Mouse (Mus musculus) limb, embryonic 14.5 days (tissue): Measurements from ENCODE around the gene Agbl1. TPM values are rescaled to one million over a fixed set of nuclear protein-coding genes. Genes with fewer than 3 reads are reported as not detected.
A peak's percentile ranks its signal among the peaks of the same experiment; 100 is the strongest.

Source experiments
- ATAC-seq: fragments of 200-750 bp; cut with Nextera tagmentation; 2 replicates; pipeline ENCODE4 v1.8.0; 2017; ENCODE audit warnings: low read depth, moderate number of reproducible peaks, moderate TSS enrichment; ENCODE audit not compliant: low FRiP score
- DNase-seq: peaks from one replicate; pipeline ENCODE4 v3.0.0-alpha.2; 2015; ENCODE audit warnings: low spot score
- H3K27ac ChIP-seq: fragments of 300-500 bp; sonication (generic); replicated peaks from 2 replicates; pipeline ENCODE4 v1.5.1; 2014; ENCODE audit warnings: low read depth, mild to moderate bottlenecking, low read length, moderate library complexity, mixed read lengths
- H3K27me3 ChIP-seq: fragments of 300-500 bp; sonication (generic); 2 replicates; pipeline ENCODE4 v1.6.1; 2014; ENCODE audit warnings: low read length, mixed read lengths; ENCODE audit not compliant: control insufficient read depth, insufficient read depth
- H3K36me3 ChIP-seq: fragments of 300-500 bp; sonication (generic); 2 replicates; pipeline ENCODE4 v1.6.1; 2014; ENCODE audit warnings: mild to moderate bottlenecking, low read length, moderate library complexity, mixed read lengths; ENCODE audit not compliant: control insufficient read depth, insufficient read depth
- H3K4me1 ChIP-seq: fragments of 300-500 bp; sonication (generic); 2 replicates; pipeline ENCODE4 v1.6.1; 2014; ENCODE audit warnings: antibody characterized with exemption, low read length, mixed read lengths; ENCODE audit not compliant: control insufficient read depth, insufficient read depth
- H3K4me2 ChIP-seq: fragments of 300-500 bp; sonication (generic); replicated peaks from 2 replicates; pipeline ENCODE4 v1.6.1; 2014; ENCODE audit warnings: low read depth, mild to moderate bottlenecking, low read length, moderate library complexity; ENCODE audit not compliant: severe bottlenecking
- H3K4me3 ChIP-seq: fragments of 300-500 bp; sonication (generic); replicated peaks from 2 replicates; pipeline ENCODE4 v1.5.1; 2014; ENCODE audit warnings: low read length
- H3K9ac ChIP-seq: fragments of 300-500 bp; sonication (generic); 2 replicates; pipeline ENCODE4 v1.6.1; 2014; ENCODE audit warnings: mild to moderate bottlenecking, low read depth, low read length, moderate library complexity; ENCODE audit not compliant: severe bottlenecking
- H3K9me3 ChIP-seq: fragments of 300-500 bp; sonication (generic); 2 replicates; pipeline ENCODE4 v1.6.1; 2016; ENCODE audit warnings: low read length; ENCODE audit not compliant: control insufficient read depth
- POLR2A ChIP-seq: fragments of 200-500 bp; IDR thresholded peaks from 2 replicates; pipeline ENCODE4 v1.8.0; 2012; ENCODE audit warnings: inconsistent platforms, mild to moderate bottlenecking, moderate library complexity, borderline replicate concordance; ENCODE audit not compliant: insufficient read depth, insufficient read length; ENCODE audit errors: extremely low read depth
- WGBS: fragments of 180-500 bp; shearing (Covaris S2); extraction: QIAGEN DNeasy Blood & Tissue Kit; methylation state at CpG from one replicate; pipeline ENCODE4 v1.1.7; 2014; 5-methylcytosine and 5-hydroxymethylcytosine counted together
- polyA plus RNA-seq, 2 experiments: library from polyadenylated mRNA; depleted of rRNA in 1 of 2; stranded (reverse) in 1 of 2; unstranded in 1 of 2; fragments of >200 nt; fragmentation: Nextera tagmentation in 1 of 2; extraction: Ambion mirVana in 1 of 2; gene quantifications; 2 replicates each; pipeline versions ENCODE4 v1.2.1 to v1.2.3; 2012 to 2014

Gene Agbl1
- polyA plus RNA-seq, 2 experiments = 0.14 to 0.15 TPM

- Histone ChIP-seq H3K27me3 (no peaks in the 10 kb centered on the region), H3K4me3 (no peak overlapping the region), H3K4me2 (no peak overlapping the region), H3K27ac (no peak overlapping the region), H3K36me3 (no peaks in the 10 kb centered on the region), H3K4me1 (no peaks in the 10 kb centered on the region), H3K9me3 (no peaks in the 10 kb centered on the region), H3K9ac (no peak overlapping the region)
- 69% methylated on average over 2 of the region's 2 CpGs for WGBS
- no peak for TF ChIP-seq POLR2A
- DNase-seq = no peak
- ATAC-seq = no peak
Measured at GRCm38 (mm10) chr7:76820571-76820970, 590.9 kb downstream of the Agbl1 start.

GRCm38 (mm10) chr7:76842146-76842545 lies 612.5 kb downstream of the Agbl1 start:
- Histone ChIP-seq H3K9ac (no peak overlapping the region), H3K36me3 (no peaks in the 10 kb centered on the region), H3K4me2 (no peak overlapping the region), H3K4me1 (no peaks in the 10 kb centered on the region), H3K27ac (no peak overlapping the region), H3K4me3 (no peak overlapping the region), H3K27me3 (no peaks in the 10 kb centered on the region), H3K9me3 (no peaks in the 10 kb centered on the region)
- DNase-seq = no peak
- no peak for ATAC-seq
- WGBS = 93% methylated on average over 3 of the region's 3 CpGs
- no peak for TF ChIP-seq POLR2A

GRCm38 (mm10) chr7:76889416-76890209 lies 659.9 kb downstream of the Agbl1 start:
- ATAC-seq = no peak
- no peak for TF ChIP-seq POLR2A
- peak overlapping the region; percentile 19; the same call in 1 of the 2 replicates for H3K4me2 ChIP-seq

GRCm38 (mm10) chr7:76904096-76904495 lies 674.4 kb downstream of the Agbl1 start:
- H3K4me3 ChIP-seq = no peak overlapping the region
- no peaks in the 10 kb centered on the region for H3K9me3 ChIP-seq
- H3K27ac ChIP-seq = no peak overlapping the region
- ATAC-seq = no peak
- no peaks in the 10 kb centered on the region for H3K27me3 ChIP-seq
- DNase-seq = no peak
- H3K4me1 ChIP-seq = no peaks in the 10 kb centered on the region
- WGBS = 91% methylated on average over 1 of the region's 1 CpGs
- no peak overlapping the region for H3K9ac ChIP-seq
- H3K36me3 ChIP-seq = no peaks in the 10 kb centered on the region
- no peak overlapping the region for H3K4me2 ChIP-seq
- TF ChIP-seq POLR2A = no peak

More at GRCm38 (mm10) chr7:76889416-76890209, 659.9 kb downstream of the Agbl1 start:
- H3K9me3 ChIP-seq = no peaks in the 10 kb centered on the region
- H3K4me3 ChIP-seq = no peak overlapping the region
- no peaks in the 10 kb centered on the region for H3K4me1 ChIP-seq
- no peak overlapping the region for H3K9ac ChIP-seq
- H3K36me3 ChIP-seq = no peaks in the 10 kb centered on the region
- H3K27ac ChIP-seq = no peak overlapping the region
- no peak for DNase-seq
- no peaks in the 10 kb centered on the region for H3K27me3 ChIP-seq
- 43% methylated on average over 22 of the region's 22 CpGs for WGBS

- WGBS = 87% methylated on average over 5 of the region's 5 CpGs
- Histone ChIP-seq H3K27ac (no peak overlapping the region), H3K9ac (no peak overlapping the region), H3K4me3 (no peak overlapping the region), H3K4me2 (no peak overlapping the region), H3K27me3 (no peaks in the 10 kb centered on the region), H3K9me3 (no peaks in the 10 kb centered on the region), H3K4me1 (no peaks in the 10 kb centered on the region), H3K36me3 (no peaks in the 10 kb centered on the region)
- no peak for ATAC-seq
- TF ChIP-seq POLR2A = no peak
- no peak for DNase-seq
Measured at GRCm38 (mm10) chr7:76911672-76912071, 682.0 kb downstream of the Agbl1 start.
